Mouse (Mus musculus): ENCODE data around the gene Gsg1l. TPM values are rescaled to one million over a fixed set of nuclear protein-coding genes. Genes with fewer than 3 reads are reported as not detected.
A peak's percentile ranks its signal among the peaks of the same experiment; 100 is the strongest.

Gene Gsg1l
- polyA plus RNA-seq, 1 experiment from 2014 or later = 3.2 TPM

- Histone ChIP-seq H3K9me3 (no peaks in the 10 kb centered on the region), H3K4me1 (no peaks in the 10 kb centered on the region), H3K27ac (no peak overlapping the region), H3K36me3 (no peaks in the 10 kb centered on the region), H3K9ac (no peak overlapping the region), H3K27me3 (no peaks in the 10 kb centered on the region), H3K4me3 (no peak overlapping the region), H3K4me2 (no peak overlapping the region)
- ATAC-seq (ENCODE audit: borderline replicate concordance, extremely low read depth, low FRiP score, low TSS enrichment) = peak; percentile 55; the same call in 1 of the 2 replicates
- 29% methylated on average over 7 of the region's 7 CpGs for whole genome bisulfite sequencing
Measured at GRCm38 (mm10) chr7:125899036-125899435, 183.2 kb downstream of the Gsg1l start.

- no peak overlapping the region for H3K4me3 ChIP-seq
- H3K27me3 ChIP-seq = no peaks in the 10 kb centered on the region
- no peak overlapping the region for H3K27ac ChIP-seq
- H3K4me1 ChIP-seq = no peaks in the 10 kb centered on the region
- WGBS = 78% methylated on average over 4 of the region's 4 CpGs
- H3K9ac ChIP-seq = no peak overlapping the region
- H3K36me3 ChIP-seq = no peaks in the 10 kb centered on the region
- H3K4me2 ChIP-seq = no peak overlapping the region
- no peaks in the 10 kb centered on the region for H3K9me3 ChIP-seq
- ATAC-seq (ENCODE audit: borderline replicate concordance, extremely low read depth, low FRiP score, low TSS enrichment) = no peak
Measured at GRCm38 (mm10) chr7:125897059-125897458, 185.2 kb downstream of the Gsg1l start.

- Histone ChIP-seq H3K4me3 (no peak overlapping the region), H3K9ac (no peak overlapping the region), H3K4me2 (no peak overlapping the region), H3K27ac (no peak overlapping the region), H3K9me3 (no peaks in the 10 kb centered on the region), H3K36me3 (no peaks in the 10 kb centered on the region), H3K4me1 (0 out of 2 replicates have a peak, but pooled peaks cover 3% of the 10 kb centered on the region), H3K27me3 (no peaks in the 10 kb centered on the region)
- ATAC-seq (ENCODE audit: borderline replicate concordance, extremely low read depth, low FRiP score, low TSS enrichment) = no peak
- WGBS = 88% methylated on average over 5 of the region's 5 CpGs
Measured at GRCm38 (mm10) chr7:125893621-125894020, 188.6 kb downstream of the Gsg1l start.

GRCm38 (mm10) chr7:125888373-125888772, 193.8 kb downstream of the Gsg1l start:
- 34% methylated on average over 12 of the region's 12 CpGs for WGBS
- ATAC-seq (ENCODE audit: borderline replicate concordance, extremely low read depth, low FRiP score, low TSS enrichment) = peak; percentile 19; the same call in 1 of the 2 replicates

GRCm38 (mm10) chr7:125887761-125888160, 194.4 kb downstream of the Gsg1l start:
- Histone ChIP-seq H3K4me3 (no peak overlapping the region), H3K36me3 (no peaks in the 10 kb centered on the region), H3K27me3 (no peaks in the 10 kb centered on the region), H3K27ac (no peak overlapping the region), H3K9ac (no peak overlapping the region), H3K4me1 (peaks cover 17% of the 10 kb centered on the region), H3K4me2 (no peak overlapping the region), H3K9me3 (no peaks in the 10 kb centered on the region)
- no peak for ATAC-seq (ENCODE audit: borderline replicate concordance, extremely low read depth, low FRiP score, low TSS enrichment)
- 72% methylated on average over 5 of the region's 5 CpGs for WGBS

More at GRCm38 (mm10) chr7:125888373-125888772, 193.8 kb downstream of the Gsg1l start:
- Histone ChIP-seq H3K27ac (no peak overlapping the region), H3K36me3 (no peaks in the 10 kb centered on the region), H3K9ac (no peak overlapping the region), H3K4me1 (peaks cover 17% of the 10 kb centered on the region), H3K9me3 (no peaks in the 10 kb centered on the region), H3K27me3 (no peaks in the 10 kb centered on the region), H3K4me2 (no peak overlapping the region), H3K4me3 (no peak overlapping the region)

GRCm38 (mm10) chr7:125887124-125887523, 195.1 kb downstream of the Gsg1l start:
- Histone ChIP-seq H3K4me3 (no peak overlapping the region), H3K9ac (no peak overlapping the region), H3K4me1 (peaks cover 17% of the 10 kb centered on the region), H3K4me2 (no peak overlapping the region), H3K27me3 (no peaks in the 10 kb centered on the region), H3K9me3 (no peaks in the 10 kb centered on the region), H3K27ac (no peak overlapping the region), H3K36me3 (no peaks in the 10 kb centered on the region)
- no peak for ATAC-seq (ENCODE audit: borderline replicate concordance, extremely low read depth, low FRiP score, low TSS enrichment)
- 31% methylated on average over 4 of the region's 4 CpGs for WGBS

GRCm38 (mm10) chr7:125886116-125886680, 196.0 kb downstream of the Gsg1l start:
- H3K36me3 ChIP-seq = no peaks in the 10 kb centered on the region
- no peak overlapping the region for H3K4me2 ChIP-seq
- no peak overlapping the region for H3K9ac ChIP-seq
- H3K4me3 ChIP-seq = no peak overlapping the region
- H3K4me1 ChIP-seq = peaks cover 17% of the 10 kb centered on the region
- no peaks in the 10 kb centered on the region for H3K27me3 ChIP-seq
- no peaks in the 10 kb centered on the region for H3K9me3 ChIP-seq
- 59% methylated on average over 4 of the region's 4 CpGs for WGBS
- no peak overlapping the region for H3K27ac ChIP-seq
- no peak for ATAC-seq (ENCODE audit: borderline replicate concordance, extremely low read depth, low FRiP score, low TSS enrichment)

GRCm38 (mm10) chr7:125883232-125883631, 199.0 kb downstream of the Gsg1l start:
- no peaks in the 10 kb centered on the region for H3K9me3 ChIP-seq
- WGBS = 71% methylated on average over 2 of the region's 2 CpGs
- H3K9ac ChIP-seq = no peak overlapping the region
- H3K36me3 ChIP-seq = no peaks in the 10 kb centered on the region
- peaks cover 13% of the 10 kb centered on the region for H3K4me1 ChIP-seq
- no peak overlapping the region for H3K27ac ChIP-seq
- H3K4me2 ChIP-seq = no peak overlapping the region
- no peaks in the 10 kb centered on the region for H3K27me3 ChIP-seq
- H3K4me3 ChIP-seq = no peak overlapping the region
- no peak for ATAC-seq (ENCODE audit: borderline replicate concordance, extremely low read depth, low FRiP score, low TSS enrichment)

GRCm38 (mm10) chr7:125878040-125878439, 204.2 kb downstream of the Gsg1l start:
- H3K9ac ChIP-seq = no peak overlapping the region
- H3K4me1 ChIP-seq = 0 out of 2 replicates have a peak, but pooled peaks cover 5% of the 10 kb centered on the region
- no peak for ATAC-seq (ENCODE audit: borderline replicate concordance, extremely low read depth, low FRiP score, low TSS enrichment)
- WGBS = 43% methylated on average over 4 of the region's 4 CpGs
- no peak overlapping the region for H3K4me3 ChIP-seq
- no peaks in the 10 kb centered on the region for H3K36me3 ChIP-seq
- no peaks in the 10 kb centered on the region for H3K9me3 ChIP-seq
- H3K27me3 ChIP-seq = no peaks in the 10 kb centered on the region
- H3K27ac ChIP-seq = no peak overlapping the region
- no peak overlapping the region for H3K4me2 ChIP-seq

- no peak overlapping the region for H3K4me2 ChIP-seq
- no peaks in the 10 kb centered on the region for H3K27me3 ChIP-seq
- no peak overlapping the region for H3K9ac ChIP-seq
- WGBS = 54% methylated on average over 6 of the region's 6 CpGs
- H3K4me1 ChIP-seq = 0 out of 2 replicates have a peak, but pooled peaks cover 5% of the 10 kb centered on the region
- no peaks in the 10 kb centered on the region for H3K36me3 ChIP-seq
- no peak overlapping the region for H3K27ac ChIP-seq
- H3K9me3 ChIP-seq = no peaks in the 10 kb centered on the region
- no peak overlapping the region for H3K4me3 ChIP-seq
- no peak for ATAC-seq (ENCODE audit: borderline replicate concordance, extremely low read depth, low FRiP score, low TSS enrichment)
Measured at GRCm38 (mm10) chr7:125873971-125874495, 208.2 kb downstream of the Gsg1l start.

- H3K36me3 ChIP-seq = no peaks in the 10 kb centered on the region
- H3K9ac ChIP-seq = no peak overlapping the region
- ATAC-seq (ENCODE audit: borderline replicate concordance, extremely low read depth, low FRiP score, low TSS enrichment) = no peak
- no peaks in the 10 kb centered on the region for H3K27me3 ChIP-seq
- no peak overlapping the region for H3K4me3 ChIP-seq
- no peak overlapping the region for H3K4me2 ChIP-seq
- WGBS = 66% methylated on average over 3 of the region's 3 CpGs
- H3K9me3 ChIP-seq = no peaks in the 10 kb centered on the region
- 0 out of 2 replicates have a peak, but pooled peaks cover 5% of the 10 kb centered on the region for H3K4me1 ChIP-seq
- H3K27ac ChIP-seq = no peak overlapping the region
Measured at GRCm38 (mm10) chr7:125872874-125873273, 209.3 kb downstream of the Gsg1l start.

- Histone ChIP-seq H3K27ac (no peak overlapping the region), H3K9me3 (no peaks in the 10 kb centered on the region), H3K4me1 (0 out of 2 replicates have a peak, but pooled peaks cover 5% of the 10 kb centered on the region), H3K4me3 (no peak overlapping the region), H3K4me2 (no peak overlapping the region), H3K36me3 (no peaks in the 10 kb centered on the region), H3K27me3 (no peaks in the 10 kb centered on the region), H3K9ac (no peak overlapping the region)
- no peak for ATAC-seq (ENCODE audit: borderline replicate concordance, extremely low read depth, low FRiP score, low TSS enrichment)
- 52% methylated on average over 6 of the region's 6 CpGs for WGBS
Measured at GRCm38 (mm10) chr7:125872202-125872580, 210.0 kb downstream of the Gsg1l start.
